Mouse (Mus musculus) neutrophil, adult 59 days (primary cell): ENCODE results near the gene Bicc1. TPM values are rescaled to one million over a fixed set of nuclear protein-coding genes. Genes with fewer than 3 reads are reported as not detected.

ENCODE experiments used
- total RNA-seq, 2 experiments: library from RNA; stranded (reverse); gene quantifications; 1 replicate in 1 of 2; 2 replicates in 1 of 2; pipeline ENCODE4 v1.2.4; 2023

The Bicc1 gene
- total RNA-seq, result under 1 TPM; 0.07 to 0.11 TPM

GRCm38 (mm10) chr10:71159676-71160235 lies at the start of gene Bicc1:
Gene Bicc1, minus strand, starts transcription at chr10:71159700.

Other genes with a start within 250 kb of the Bicc1 start
- 10 to 100 TPM; 15.9 to 16.6 TPM for gene Tfam, start 78.6 kb upstream of the Bicc1 start, total RNA-seq
- 10 to 100 TPM; 13.1 to 17.9 TPM for gene Ube2d1, start 125.6 kb upstream of the Bicc1 start, total RNA-seq
- 10 to 100 TPM; 10.9 to 18.1 TPM for gene Cisd1, start 185.3 kb upstream of the Bicc1 start, total RNA-seq
- gene Ipmk, start 188.1 kb upstream of the Bicc1 start, total RNA-seq, result 10 to 100 TPM; 69.8 to 70.6 TPM